Mouse (Mus musculus) megakaryocyte, embryonic 14.5 days (primary cell): Measurements from ENCODE around the gene Crtam.

Source experiments
- FLI1 ChIP-seq: IDR thresholded peaks from 2 replicates; pipeline ENCODE4 v1.6.1; 2012; ENCODE audit warnings: low read length, inconsistent platforms, mixed read lengths
- GATA1 ChIP-seq: IDR thresholded peaks from 3 replicates; pipeline ENCODE4 v1.6.1; 2012; ENCODE audit warnings: mixed read lengths, low read length, inconsistent platforms, borderline replicate concordance

- TF ChIP-seq FLI1 (no peak), GATA1 (no peak)
Measured at GRCm38 (mm10) chr9:40997116-40997779, 7.2 kb downstream of the Crtam start.
